ENCODE assay signal across 10 mouse cellular contexts in genomic region chr7:40258377-40258739, GRCm38 (mm10).
DNase-seq lines count a peak whose midpoint lies in the region; ATAC-seq lines count a peak whose summit lies in the region.
"Had no signal": no experiment of that assay in that cellular context is flagged by ENCODE, and none has a peak within 500 bp of the region (broad histone marks: within the 10 kb centered on the region; RNA-seq: fewer than 3 reads in every experiment).

No protein-coding gene starts in this region.

- H3K36me3 ChIP-seq in intestine, embryonic 16.5 days (ENCODE audit: control insufficient read depth, insufficient read depth, low read length), result no peaks in the 10 kb centered on the region
- H3K36me3 ChIP-seq in liver, embryonic 12.5 days, result no peaks in the 10 kb centered on the region
- H3K36me3 ChIP-seq: embryonic facial prominence, embryonic 15.5 days; liver, embryonic 15.5 days had no signal

- intact Hi-C loops in gastrocnemius, postnatal 36 days (cut with DNase I), result no loop called here

- no peak overlapping the region for H3K4me3 ChIP-seq in intestine, embryonic 16.5 days (ENCODE audit: low read length)
- H3K4me3 ChIP-seq in liver, embryonic 12.5 days, result no peak overlapping the region
- H3K4me3 ChIP-seq: embryonic facial prominence, embryonic 15.5 days; liver, embryonic 15.5 days had no signal

- no peak overlapping the region for H3K27ac ChIP-seq in intestine, embryonic 16.5 days (ENCODE audit: low read length)
- H3K27ac ChIP-seq in liver, embryonic 12.5 days, result no peak overlapping the region
- H3K27ac ChIP-seq: embryonic facial prominence, embryonic 15.5 days; liver, embryonic 15.5 days had no signal

- no peak overlapping the region for H3K9ac ChIP-seq in intestine, embryonic 16.5 days (ENCODE audit: low read depth, low read length)
- no peak overlapping the region for H3K9ac ChIP-seq in liver, embryonic 12.5 days
- H3K9ac ChIP-seq: embryonic facial prominence, embryonic 15.5 days; liver, embryonic 15.5 days had no signal

- no peaks in the 10 kb centered on the region for H3K9me3 ChIP-seq in intestine, embryonic 16.5 days (ENCODE audit: control insufficient read depth, low read length)
- H3K9me3 ChIP-seq in liver, embryonic 12.5 days (replicated peaks), result no peaks in the 10 kb centered on the region
- H3K9me3 ChIP-seq: embryonic facial prominence, embryonic 15.5 days; liver, embryonic 15.5 days had no signal

- no peaks in the 10 kb centered on the region for H3K4me1 ChIP-seq in intestine, embryonic 16.5 days (ENCODE audit: control insufficient read depth, insufficient read depth, low read length)
- no peaks in the 10 kb centered on the region for H3K4me1 ChIP-seq in liver, embryonic 12.5 days
- H3K4me1 ChIP-seq: embryonic facial prominence, embryonic 15.5 days; liver, embryonic 15.5 days had no signal

- WGBS in intestine, embryonic 16.5 days, result 73% methylated on average over 6 of the region's 6 CpGs
- 60% methylated on average over 6 of the region's 6 CpGs for whole genome bisulfite sequencing in liver, embryonic 12.5 days (ENCODE audit: insufficient replicate concordance)

- peak; percentile 7 to 50 for DNase-seq in urinary bladder, adult 18-20 months (ENCODE audit: low spot score in 2 of 2)
- no peak for DNase-seq in urinary bladder, adult 2 months (ENCODE audit: low spot score)
- peak; percentile 52 to 83 for DNase-seq in gastrocnemius, postnatal 36 days
- peak; percentile 86 to 89 for DNase-seq in kidney, postnatal 36 days
- DNase-seq in urinary bladder, postnatal 4 days (ENCODE audit: low spot score in 2 of 2), result peak; percentile 39 to 65
- DNase-seq in embryo, embryonic 10.5 days (ENCODE audit: low spot score), result no peak

- H3K27me3 ChIP-seq in intestine, embryonic 16.5 days (replicated peaks; ENCODE audit: control insufficient read depth, insufficient read depth, low read length), result no peaks in the 10 kb centered on the region
- H3K27me3 ChIP-seq in liver, embryonic 12.5 days (replicated peaks), result no peaks in the 10 kb centered on the region
- H3K27me3 ChIP-seq: embryonic facial prominence, embryonic 15.5 days; liver, embryonic 15.5 days had no signal

- H3K4me2 ChIP-seq in intestine, embryonic 16.5 days (ENCODE audit: low read depth, low read length), result no peak overlapping the region
- H3K4me2 ChIP-seq in liver, embryonic 12.5 days, result no peak overlapping the region
- H3K4me2 ChIP-seq: embryonic facial prominence, embryonic 15.5 days; liver, embryonic 15.5 days had no signal

- no peak for ATAC-seq in intestine, embryonic 16.5 days
- ATAC-seq in liver, embryonic 12.5 days, result no peak

Comparison
In these comparisons a context has a peak if more than half of its experiments do, and no peak if none do; other contexts are left out.
1. DNase-seq: peak in urinary bladder, adult 18-20 months (2 of 2), gastrocnemius, postnatal 36 days (2 of 2), kidney, postnatal 36 days (2 of 2) and urinary bladder, postnatal 4 days (2 of 2); none in urinary bladder, adult 2 months (single experiment) and embryo, embryonic 10.5 days (single experiment).